Mouse (Mus musculus) kidney, postnatal 25 days (tissue): Measurements from ENCODE around the gene Rundc3a.

Experiments
- DNase-seq, 2 experiments: peaks; one replicate each; pipeline ENCODE4 v3.0.0; 2021; ENCODE audit warnings: mixed read lengths in 2 of 2

Gene Rundc3a

DNA sequence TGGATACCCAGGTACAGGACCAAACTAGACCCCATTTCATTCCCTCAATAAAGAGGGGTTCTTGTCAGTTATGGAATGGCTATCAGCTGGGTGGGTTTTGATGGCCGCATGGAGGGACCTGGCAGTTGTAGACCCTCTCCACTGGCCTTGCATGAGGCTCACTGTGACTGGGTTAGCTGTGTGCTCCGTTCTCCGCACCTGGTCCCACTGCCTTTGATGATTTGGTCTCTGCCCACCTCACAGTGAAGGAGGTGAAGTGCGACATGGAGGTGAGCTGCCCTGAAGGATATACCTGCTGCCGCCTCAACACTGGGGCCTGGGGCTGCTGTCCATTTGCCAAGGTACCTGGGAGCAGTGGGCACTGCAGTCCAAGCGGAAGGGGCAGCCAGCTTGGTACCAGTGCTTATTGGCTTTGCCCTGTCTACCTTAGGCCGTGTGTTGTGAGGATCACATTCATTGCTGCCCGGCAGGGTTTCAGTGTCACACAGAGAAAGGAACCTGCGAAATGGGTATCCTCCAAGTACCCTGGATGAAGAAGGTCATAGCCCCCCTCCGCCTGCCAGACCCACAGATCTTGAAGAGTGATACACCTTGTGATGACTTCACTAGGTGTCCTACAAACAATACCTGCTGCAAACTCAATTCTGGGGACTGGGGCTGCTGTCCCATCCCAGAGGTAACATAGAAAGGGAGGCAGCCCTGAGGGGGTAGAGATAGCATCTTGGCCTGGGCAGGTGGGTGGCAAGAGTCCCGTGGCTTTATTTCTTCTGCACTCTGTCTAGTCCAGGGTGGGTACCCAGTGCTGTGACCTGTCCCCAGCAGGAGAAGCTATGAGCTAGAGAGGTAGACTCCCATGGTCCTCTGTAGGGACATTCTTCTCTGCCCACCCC is 41.9 kb downstream of the Rundc3a start:
- peak in 1 of 2 experiments; percentile 44 for DNase-seq

DNA sequence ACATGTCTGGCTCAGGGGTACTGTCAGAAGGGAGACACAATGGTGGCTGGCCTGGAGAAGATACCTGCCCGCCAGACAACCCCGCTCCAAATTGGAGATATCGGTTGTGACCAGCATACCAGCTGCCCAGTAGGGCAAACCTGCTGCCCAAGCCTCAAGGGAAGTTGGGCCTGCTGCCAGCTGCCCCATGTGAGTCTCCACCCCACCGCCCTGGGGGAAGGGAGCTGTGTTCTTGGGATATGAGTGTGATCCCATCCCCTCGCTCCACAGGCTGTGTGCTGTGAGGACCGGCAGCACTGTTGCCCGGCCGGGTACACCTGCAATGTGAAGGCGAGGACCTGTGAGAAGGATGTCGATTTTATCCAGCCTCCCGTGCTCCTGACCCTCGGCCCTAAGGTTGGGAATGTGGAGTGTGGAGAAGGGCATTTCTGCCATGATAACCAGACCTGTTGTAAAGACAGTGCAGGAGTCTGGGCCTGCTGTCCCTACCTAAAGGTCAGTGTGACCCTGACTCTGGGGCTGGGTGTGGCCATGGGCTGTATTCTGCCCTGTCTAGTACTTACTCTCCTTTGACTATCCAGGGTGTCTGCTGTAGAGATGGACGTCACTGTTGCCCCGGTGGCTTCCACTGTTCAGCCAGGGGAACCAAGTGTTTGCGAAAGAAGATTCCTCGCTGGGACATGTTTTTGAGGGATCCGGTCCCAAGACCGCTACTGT is 42.7 kb downstream of the Rundc3a start:
- DNase-seq: peak; percentile 64 to 84

DNA sequence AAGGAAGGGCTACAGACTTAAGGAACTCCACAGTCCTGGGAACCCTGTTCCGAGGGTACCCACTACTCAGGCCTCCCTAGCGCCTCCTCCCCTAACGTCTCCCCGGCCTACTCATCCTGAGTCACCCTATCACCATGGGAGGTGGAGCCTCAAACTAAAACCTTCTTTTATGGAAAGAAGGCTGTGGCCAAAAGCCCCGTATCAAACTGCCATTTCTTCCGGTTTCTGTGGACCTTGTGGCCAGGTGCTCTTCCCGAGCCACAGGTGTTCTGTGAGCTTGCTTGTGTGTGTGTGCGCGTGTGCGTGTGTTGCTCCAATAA is 43.2 kb downstream of the Rundc3a start:
- no peak for DNase-seq

DNA sequence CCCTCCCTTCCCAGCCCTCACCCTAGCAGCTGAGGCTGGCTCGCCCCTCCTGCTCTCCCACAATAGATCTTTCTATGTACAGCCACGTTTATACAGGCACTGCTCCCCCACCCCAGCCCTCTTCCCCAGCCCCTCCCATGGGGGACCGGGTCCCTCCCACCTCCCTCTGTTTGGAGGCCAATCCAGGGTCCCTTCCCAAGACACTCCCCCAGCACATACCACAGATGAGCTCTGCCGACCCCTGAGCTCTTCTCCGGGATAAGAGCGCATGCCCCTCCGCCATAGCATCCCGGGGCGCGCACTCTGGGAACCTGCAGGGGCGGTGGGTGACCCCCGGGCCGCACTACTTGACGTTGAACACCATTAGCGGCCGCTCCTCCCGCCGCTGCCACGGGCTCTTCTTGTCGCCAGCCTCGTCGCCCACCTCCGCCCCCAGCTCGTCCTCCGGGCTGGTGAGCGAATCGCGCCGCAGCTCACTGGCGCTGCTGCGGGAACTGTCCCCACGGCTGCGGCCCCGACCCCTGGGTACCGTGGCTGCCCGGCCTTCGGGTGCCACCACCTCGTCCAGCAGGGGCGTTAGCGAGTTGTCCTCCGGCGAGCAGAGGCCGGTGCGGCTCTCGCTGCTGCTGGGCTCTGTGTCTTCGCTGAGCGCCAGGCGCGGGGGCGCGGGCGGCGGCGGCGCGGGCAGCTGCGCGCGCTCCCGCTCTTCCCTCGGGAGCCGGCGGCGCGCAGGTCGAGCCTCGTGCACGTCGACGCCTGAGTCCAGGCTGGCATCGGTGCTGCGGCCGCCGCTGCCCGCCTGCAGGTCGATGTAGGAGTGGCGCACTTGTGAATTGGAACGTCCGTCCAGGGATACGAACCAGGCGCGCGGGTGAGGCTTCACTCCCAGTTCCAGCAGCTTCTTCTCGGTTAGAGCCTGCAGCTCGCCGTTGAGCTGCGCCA is 44.2 kb downstream of the Rundc3a start:
- peak; percentile 72 to 85 for DNase-seq

DNA sequence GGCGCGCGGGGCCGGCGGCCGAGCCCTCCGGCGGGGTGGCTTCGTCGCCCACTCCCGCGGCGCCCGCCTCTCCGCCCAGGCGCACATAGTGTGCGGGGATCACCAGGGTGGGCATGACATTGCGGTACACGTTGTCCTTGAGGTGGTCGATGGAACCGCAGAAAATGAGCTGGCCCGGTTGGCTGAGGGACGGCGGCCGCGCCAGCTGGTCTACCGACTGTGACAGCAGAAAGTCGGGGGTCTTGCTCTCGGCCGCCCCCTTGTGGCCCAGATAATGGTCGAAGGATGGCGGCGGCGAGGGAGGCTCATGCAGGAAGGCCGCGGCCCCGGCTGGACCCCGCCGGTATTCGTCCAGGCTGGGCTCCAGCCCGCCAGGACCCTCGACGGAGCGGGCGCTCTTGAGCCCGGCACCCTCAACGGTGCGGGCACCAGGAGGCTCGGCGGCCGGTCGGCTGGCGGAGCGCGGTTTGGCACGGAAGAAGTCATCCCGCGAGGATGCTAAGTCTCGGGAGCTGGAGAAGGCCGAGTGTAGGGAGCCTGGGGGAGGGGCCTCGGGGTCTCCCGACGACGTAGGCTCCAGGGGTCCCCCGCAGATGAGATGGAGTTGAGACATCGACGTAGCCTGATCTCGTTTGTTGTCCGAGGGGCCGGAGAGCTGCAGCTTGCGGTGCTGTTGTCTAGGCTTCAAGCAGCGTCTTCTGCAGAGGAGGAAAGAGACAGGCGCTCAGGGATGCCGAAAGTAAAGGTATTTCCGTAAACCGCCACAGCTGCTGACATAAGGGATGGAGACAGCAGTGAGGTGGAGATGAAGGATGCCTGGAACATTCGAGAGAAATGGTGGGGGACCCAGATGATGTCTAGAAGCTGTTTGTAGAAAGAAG is 45.2 kb downstream of the Rundc3a start:
- DNase-seq: peak; percentile 84 to 89

DNA sequence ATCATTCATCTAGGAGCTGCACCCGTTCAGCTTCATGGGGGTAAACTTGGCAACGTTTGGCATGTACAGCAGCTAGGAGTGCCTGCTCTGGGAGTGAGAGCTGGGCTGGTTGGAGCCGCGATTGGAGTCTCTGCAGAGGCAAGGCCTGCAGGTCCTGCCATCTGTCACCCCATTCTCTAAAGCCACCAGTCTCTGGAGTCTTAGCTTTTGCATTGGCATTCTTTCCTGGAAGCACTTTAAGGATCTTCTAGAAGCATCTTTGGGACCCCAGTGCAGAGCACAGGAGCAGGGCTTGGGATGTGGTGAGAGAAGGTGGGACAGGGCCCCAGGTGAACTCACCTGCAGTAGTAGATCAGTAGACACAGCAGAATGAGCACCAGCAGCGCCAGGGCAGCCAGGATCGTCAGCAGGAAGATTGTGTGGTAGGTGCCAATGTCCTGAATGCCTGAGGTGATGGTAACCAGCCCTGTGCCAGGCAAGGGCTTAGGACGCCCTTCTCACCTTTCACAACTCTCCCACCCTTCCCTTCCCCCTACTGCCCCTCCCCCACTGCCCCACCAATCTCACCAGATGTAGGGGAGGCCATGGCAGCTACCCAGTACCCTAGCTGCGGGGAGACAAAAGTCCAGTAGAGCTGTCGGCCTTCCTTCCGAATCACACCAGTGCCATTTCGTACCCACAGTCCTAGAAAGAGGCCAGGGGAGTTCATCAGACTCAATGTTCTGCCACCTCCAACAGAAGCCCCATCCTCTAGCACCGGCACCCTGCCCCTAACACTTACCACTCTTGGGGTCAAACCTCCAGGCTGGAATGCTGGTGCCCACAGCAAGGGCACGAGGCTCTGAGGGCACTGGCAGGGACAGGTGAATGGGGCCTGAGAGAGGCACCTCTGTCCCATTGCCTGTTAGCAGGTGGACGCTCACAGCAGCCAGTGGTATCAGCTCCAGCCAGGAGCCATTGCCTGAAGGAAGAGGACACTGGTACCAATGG is 46.2 kb downstream of the Rundc3a start:
- no peak for DNase-seq

DNA sequence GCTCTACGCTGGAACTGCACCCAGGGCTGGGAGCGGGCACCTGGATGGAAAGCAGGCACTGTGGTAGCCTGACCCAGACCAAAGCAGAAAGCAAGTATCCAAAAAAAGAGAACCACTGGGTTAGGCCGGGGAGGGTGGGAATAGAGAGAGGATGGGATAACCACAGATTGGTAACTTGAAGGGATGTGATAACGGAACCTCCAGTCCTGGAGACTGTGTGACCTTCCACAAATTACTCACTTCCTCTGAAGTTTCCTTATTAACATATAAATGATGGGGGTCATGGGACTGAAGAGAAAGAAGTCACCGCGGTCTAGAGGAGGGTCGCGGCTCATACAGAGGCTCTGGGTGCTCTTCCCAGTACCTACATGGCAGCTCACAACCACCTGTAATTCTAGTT is 47.1 kb downstream of the Rundc3a start:
- no peak for DNase-seq

DNA sequence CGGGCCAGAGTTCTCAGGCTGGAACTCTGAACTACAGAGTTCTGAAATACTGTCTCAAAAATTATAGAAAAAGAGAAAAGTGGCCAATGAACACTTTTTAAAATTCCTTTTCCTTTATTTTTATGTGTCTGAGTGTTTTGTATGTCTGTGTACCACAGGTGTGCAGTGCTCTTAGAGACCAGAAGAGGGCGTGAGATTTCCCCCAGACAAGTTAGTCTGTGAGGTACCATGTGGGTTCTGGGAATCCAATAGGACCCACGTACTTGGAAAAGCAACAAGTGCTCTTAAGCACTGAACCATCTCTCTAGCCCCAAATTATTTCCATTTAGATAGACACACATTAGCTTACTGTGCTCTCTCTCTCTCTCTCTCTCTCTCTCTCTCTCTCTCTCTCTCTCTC is 48.2 kb downstream of the Rundc3a start:
- no peak for DNase-seq

DNA sequence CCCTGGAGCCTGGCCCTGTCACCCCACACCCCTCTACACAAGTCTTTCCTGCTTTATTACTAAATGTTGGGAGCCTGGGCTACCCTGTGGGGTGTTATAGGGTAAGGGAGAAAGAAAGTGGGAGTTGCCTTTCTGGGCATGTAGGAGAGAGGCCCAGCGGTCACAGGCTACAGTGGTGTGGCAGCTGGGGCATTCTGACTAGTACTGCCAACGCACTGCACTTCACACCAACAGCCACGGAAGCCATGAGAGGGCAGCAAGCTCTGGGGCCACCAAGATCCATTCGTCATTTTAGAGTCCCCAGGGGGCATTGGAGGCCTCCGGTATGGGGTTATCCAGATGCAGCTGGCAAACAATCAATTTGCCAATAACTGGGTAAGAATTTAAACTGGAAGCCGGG is 48.9 kb downstream of the Rundc3a start:
- no peak for DNase-seq

DNA sequence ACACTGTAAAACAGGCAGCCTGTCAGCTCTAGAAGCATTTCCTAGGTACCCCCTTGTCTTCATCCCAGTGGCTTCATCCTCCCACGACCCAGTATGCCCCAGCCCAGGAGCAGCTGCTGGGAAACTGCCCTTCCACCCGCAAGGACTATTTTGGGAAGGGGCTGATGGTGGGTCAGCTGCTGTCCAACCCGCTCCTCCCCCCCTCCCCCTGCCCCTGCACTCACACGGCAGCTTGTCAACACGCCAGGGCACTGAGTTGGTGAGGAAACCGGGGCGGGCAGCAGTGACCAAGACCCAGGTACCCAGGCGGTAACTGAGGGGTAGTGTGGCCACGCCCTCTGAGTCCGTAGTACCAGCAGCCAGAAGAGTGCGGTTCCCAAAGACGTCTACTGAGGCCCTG is 50.5 kb downstream of the Rundc3a start:
- DNase-seq: no peak

DNA sequence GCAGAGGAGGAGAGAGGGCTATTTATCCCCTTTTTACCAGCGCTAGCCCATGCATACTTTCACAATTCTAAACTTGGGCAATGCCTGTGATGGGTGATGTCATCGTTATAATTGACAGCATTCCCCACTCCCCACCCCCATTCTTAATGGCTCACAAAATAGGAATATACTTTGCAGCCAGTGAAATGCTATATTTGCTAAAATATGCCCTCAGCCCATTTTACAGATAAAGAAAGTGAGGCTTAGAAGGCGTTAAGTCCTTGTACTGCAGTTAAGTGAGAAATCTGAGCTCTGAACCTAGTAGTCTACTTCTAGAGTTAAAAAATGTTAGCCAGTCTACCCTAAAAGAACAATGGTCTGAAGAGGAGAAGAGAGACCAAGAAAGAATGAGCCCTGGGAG is 51.1 kb downstream of the Rundc3a start:
- DNase-seq: no peak

DNA sequence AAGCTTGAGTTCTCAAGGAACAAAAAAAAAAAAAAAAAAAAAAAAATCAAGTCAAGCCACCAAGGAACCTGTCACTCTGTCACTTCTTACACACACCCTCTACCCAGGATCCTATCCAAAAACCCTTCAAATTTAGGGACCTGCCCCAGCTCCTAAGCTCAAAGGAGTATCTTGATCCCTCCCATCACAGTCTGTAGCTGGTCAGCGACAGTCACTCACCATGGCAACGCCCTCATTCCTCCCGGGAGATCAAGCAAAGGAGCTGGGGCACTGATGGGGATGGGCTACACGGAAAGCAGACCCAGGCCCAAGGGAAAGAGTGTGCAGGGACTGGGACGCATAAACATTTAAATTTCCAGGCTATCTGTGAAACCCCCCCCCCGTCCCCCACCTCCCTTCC is 51.6 kb downstream of the Rundc3a start:
- no peak for DNase-seq

DNA sequence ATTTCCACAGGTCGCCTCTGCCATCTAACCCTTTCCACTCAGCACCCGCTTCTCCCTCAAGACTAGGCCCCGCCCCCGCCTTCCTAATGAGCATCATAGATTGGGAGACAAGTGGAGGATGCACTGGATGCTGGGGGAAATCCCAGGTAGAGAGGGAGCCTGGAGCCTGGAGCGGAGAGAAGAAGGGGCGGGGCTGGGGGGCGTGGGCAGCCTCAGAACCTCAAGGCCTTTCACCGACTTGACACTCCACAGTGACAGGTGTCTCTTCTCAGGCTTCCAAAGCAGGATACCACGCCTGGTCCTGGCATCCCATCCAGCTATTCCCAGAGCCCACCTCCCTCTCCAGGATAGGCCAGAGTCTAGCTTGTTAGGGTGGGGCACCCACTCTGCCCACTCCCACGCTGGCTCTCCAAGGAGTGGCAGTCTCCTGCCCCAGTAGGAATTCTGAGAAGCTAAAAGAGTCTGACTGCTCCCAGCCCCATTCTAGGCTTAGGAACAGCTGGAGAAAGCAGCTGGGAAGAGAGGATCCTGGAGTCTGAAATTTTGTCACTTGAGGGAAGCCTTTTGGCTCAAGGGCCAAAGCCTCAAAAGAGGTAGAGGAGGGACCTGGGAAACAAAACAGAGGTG is 52.2 kb downstream of the Rundc3a start:
- DNase-seq: peak; percentile 26 to 55

DNA sequence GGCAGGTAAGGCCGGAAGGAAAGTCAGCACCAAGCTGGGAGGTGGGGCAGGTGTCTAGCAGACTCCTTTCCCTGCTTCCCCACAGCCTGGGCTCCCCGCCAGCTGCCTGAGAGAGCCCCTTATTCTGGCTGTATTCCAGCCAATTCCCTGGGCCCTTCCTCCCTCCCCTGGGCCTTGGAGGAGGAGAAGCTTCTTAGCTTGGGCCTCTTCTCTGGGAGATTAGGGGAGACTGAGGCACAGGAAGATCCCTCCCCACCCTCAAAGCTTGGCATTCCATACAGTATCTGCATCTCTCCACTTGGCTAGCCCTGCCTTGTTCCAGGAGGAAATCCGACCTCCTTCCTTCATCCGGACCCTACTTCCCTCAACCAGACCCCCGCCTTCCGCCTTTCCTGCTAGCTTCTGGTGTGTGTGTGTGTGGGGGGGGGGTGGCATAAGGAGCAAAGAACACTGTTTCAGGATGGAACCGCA is 52.7 kb downstream of the Rundc3a start:
- DNase-seq: peak; percentile 54 to 74

DNA sequence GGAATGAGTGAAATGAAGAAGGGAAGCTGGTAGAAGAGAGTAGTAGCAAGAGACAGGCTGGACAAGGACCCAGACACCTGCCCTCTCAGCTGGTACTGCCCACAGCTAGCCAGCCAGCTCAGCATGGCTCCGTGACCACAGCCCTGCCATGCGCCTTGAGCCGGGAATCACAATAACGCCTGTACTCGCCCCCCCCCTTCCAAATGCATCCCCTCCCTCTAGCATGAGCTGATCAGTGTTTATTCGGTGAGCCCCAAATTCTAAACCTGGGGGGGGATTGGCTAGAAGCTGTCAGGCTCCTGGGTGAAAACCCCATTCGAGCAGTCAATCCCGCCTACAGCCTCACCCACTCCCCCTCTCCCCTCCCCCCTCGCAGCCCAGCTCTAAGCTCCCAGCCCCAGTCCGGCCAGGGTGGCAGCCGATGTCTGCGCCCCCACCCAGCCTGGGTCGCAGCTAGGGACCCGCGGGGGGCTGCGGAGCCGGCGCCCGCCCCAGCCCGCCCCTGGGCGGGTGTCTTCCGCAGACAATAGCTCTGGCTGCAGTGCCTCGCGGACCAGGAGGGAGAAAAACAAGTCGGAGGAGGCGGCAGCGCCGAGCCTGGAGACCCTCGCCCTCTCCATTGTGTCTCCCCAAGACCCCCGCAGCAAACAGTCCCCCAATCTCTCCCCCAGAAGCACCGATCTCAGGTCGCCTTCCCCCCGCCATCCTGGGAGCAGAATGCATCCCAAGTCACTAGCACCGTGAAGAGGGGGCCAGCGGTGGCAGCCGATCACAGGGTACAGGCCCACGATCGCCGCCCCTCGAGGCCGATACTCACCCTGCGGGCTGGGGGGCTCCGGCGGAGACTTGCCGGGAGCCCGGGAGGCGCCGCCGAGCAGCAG is 53.6 kb downstream of the Rundc3a start:
- DNase-seq: peak in 1 of 2 experiments; percentile 59

DNA sequence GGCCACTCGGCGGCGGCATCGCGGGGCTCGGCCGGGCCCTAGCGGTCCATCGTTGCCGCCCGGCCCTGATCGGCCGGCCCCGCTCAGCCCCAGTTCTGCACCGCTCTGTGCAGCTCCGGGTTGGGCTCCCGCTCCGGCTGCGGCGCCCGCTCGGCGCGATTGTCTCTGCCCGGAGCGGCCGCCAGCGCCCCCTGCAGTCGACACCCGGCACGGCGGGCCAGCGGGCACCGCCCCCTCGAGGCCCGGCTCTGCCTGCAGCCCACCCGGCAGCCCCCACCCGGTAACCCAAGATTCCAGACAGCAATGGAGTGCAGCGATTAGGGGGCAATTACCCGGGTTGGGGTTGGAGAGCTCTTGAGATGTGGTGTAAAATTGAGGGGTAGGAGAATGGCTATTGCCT is 54.3 kb downstream of the Rundc3a start, which contains the start of gene Fam171a2:
Gene Fam171a2 (minus strand): TSS at position 186 of the 400 bp plus-strand sequence.
- peak; percentile 68 to 77 for DNase-seq

DNA sequence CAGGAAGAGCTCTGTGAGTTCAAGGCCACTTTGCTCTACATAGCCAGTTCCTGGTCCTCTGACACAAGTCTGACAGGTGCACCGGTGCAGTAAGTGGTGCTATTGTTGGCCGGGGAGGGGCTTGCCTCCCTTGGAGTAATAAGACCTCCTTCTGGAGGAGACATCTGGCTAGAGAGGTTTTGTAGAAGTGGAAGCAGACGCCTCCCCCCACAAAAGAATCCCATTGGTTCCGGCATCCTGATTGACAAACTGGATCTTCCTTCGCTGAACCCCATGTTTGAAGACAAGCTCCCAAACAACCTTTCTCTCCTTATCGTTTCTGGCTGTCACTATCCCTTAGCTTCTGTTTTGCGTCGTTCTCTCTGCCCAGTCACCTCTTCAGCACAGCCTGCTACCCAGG is 55.1 kb downstream of the Rundc3a start:
- no peak for DNase-seq

DNA sequence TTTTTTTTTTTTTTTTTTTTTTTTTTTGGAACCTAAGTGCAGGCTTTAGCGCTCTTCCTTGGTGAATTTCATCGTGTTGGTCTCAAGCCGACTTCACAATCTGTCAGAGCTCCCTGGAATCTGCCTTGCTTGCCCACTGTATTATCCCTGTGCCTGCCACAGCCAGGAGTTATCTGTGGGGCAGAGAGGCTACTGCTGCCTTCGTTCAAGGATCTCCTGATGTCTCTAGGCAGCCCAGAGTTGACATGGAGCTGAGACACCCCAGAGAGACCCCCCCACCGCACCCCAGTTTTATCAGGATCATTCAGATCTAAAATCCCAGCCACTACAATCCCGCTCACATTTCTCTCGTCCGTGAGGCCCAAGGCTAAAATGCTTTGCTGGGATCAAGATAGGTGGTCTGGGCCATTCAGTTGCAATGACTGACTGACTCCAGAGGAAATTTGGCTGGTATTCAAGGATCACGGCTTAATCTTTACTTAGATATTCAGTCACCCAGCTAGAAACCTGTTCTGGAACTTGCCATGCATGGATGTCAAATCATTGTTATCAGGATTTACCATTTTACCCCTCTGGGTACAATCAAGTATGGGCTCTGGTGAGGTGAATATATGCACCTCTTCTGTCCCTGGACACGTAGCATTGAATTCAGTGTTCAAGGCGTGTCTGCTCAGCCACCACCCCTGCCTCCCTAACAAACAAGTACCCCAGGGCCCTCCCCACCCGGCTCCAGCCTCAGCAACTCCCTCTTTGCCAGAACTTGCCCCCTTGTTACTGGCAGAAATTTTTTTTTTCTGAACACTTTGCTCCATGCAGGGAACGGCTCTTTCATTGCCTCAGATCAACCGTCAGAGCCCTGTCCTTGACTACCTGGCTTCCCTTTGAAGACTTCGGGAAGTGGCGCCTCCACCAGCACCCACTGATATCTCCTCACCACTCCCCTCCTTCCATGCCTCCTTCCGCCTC is 56.1 kb downstream of the Rundc3a start:
- DNase-seq: no peak
